Mouse (Mus musculus) intestine, embryonic 16.5 days (tissue): Measurements from ENCODE around the gene G6pc3. TPM values are rescaled to one million over a fixed set of nuclear protein-coding genes. Genes with fewer than 3 reads are reported as not detected.

Experiments used
- ATAC-seq: fragments of 200-750 bp; cut with Nextera tagmentation; 2 replicates; pipeline ENCODE4 v1.8.0; 2017; ENCODE audit warnings: moderate TSS enrichment, moderate library complexity
- H3K27ac ChIP-seq: fragments of 300-500 bp; sonication (generic); 2 replicates; pipeline ENCODE4 v1.5.1; 2014; ENCODE audit warnings: mild to moderate bottlenecking, low read length
- H3K27me3 ChIP-seq: fragments of 300-500 bp; sonication (generic); replicated peaks from 2 replicates; pipeline ENCODE4 v1.6.1; 2014; ENCODE audit warnings: low read length, control low read depth, mixed read lengths; ENCODE audit not compliant: control insufficient read depth, insufficient read depth
- H3K36me3 ChIP-seq: fragments of 300-500 bp; sonication (generic); 2 replicates; pipeline ENCODE4 v1.6.1; 2014; ENCODE audit warnings: low read length, control low read depth; ENCODE audit not compliant: control insufficient read depth, insufficient read depth
- H3K4me1 ChIP-seq: fragments of 300-500 bp; sonication (generic); 2 replicates; pipeline ENCODE4 v1.6.1; 2014; ENCODE audit warnings: low read length, control low read depth, mixed read lengths; ENCODE audit not compliant: control insufficient read depth, insufficient read depth
- H3K4me2 ChIP-seq: fragments of 300-500 bp; sonication (generic); 2 replicates; pipeline ENCODE4 v1.6.1; 2014; ENCODE audit warnings: low read depth, low read length, control low read depth
- H3K4me3 ChIP-seq: fragments of 300-500 bp; sonication (generic); 2 replicates; pipeline ENCODE4 v1.5.1; 2014; ENCODE audit warnings: mild to moderate bottlenecking, low read length
- H3K9ac ChIP-seq: fragments of 300-500 bp; sonication (generic); 2 replicates; pipeline ENCODE4 v1.6.1; 2014; ENCODE audit warnings: low read depth, low read length
- H3K9me3 ChIP-seq: fragments of 300-500 bp; sonication (generic); 2 replicates; pipeline ENCODE4 v1.6.1; 2016; ENCODE audit warnings: low read length, control low read depth; ENCODE audit not compliant: control insufficient read depth
- WGBS: fragments of 180-500 bp; shearing (Covaris S2); extraction: QIAGEN DNeasy Blood & Tissue Kit; methylation state at CpG from one replicate; pipeline ENCODE4 v1.1.7; 2014; 5-methylcytosine and 5-hydroxymethylcytosine counted together
- polyA plus RNA-seq: library from polyadenylated mRNA; unstranded; fragments of >200 nt; fragmentation: Nextera tagmentation; extraction: Ambion mirVana; gene quantifications from 2 replicates; pipeline ENCODE4 v1.2.1, GENCODE M21; 2015

Gene G6pc3
- polyA plus RNA-seq, 1 experiment from 2014 or later: 32.1 TPM

GRCm38 (mm10) chr11:102228191-102228545, 38.7 kb downstream of the G6pc3 start:
- no peaks in the 10 kb centered on the region for H3K9me3 ChIP-seq
- H3K9ac ChIP-seq: peak overlapping the region; percentile 88
- peak overlapping the region; percentile 83 for H3K4me2 ChIP-seq
- H3K4me3 ChIP-seq: peak overlapping the region; percentile 81
- WGBS: 26% methylated on average over 9 of the region's 9 CpGs
- no peaks in the 10 kb centered on the region for H3K27me3 ChIP-seq
- ATAC-seq: no peak
- H3K36me3 ChIP-seq: no peaks in the 10 kb centered on the region
- H3K4me1 ChIP-seq: peaks cover 44% of the 10 kb centered on the region
- peak overlapping the region; percentile 47; the same call in 1 of the 2 replicates for H3K27ac ChIP-seq

GRCm38 (mm10) chr11:102228646-102229268, 39.3 kb downstream of the G6pc3 start:
- peak overlapping the region; percentile 88 for H3K9ac ChIP-seq
- peak overlapping the region; percentile 81 for H3K4me3 ChIP-seq
- peaks cover 39% of the 10 kb centered on the region for H3K4me1 ChIP-seq
- H3K4me2 ChIP-seq: peak overlapping the region; percentile 83
- H3K36me3 ChIP-seq: no peaks in the 10 kb centered on the region
- no peaks in the 10 kb centered on the region for H3K27me3 ChIP-seq
- H3K9me3 ChIP-seq: no peaks in the 10 kb centered on the region
- H3K27ac ChIP-seq: peak overlapping the region; percentile 82
- ATAC-seq: no peak
- 11% methylated on average over 7 of the region's 7 CpGs for WGBS

DNA sequence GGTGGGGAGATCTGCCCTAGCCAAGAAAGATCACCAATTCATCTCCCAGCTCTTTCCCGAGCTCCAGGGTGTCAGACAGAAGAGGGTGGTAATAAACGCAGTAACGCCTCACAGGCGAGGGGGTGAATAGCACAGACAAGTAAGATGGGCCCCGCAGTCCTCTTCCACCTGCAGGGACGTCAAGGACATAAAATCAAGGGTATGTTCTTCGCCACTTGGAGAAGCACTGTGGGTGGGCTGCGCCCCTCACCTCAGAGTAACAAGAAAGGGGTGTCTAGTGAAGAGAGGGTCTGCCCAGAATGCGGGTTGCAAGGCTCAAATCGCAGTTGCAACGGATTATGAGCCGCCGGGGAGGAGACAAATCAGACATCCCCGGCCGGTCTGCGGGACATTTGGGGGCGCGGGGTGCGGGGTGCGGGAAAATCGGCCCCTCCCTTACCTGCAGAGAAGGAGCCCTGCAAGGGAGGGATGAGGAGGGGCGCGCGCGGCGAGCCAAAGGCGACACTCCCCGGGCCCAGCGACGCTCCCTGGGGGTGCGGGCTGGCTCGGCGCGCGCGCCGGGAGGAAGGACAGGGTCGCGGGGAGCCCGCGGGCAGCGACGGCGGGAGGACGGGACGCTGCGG, 40.0 kb downstream of the G6pc3 start:
- peak overlapping the region; percentile 83 for H3K4me2 ChIP-seq
- peak; percentile 58 for ATAC-seq
- under 1% methylated on average over 42 of the region's 47 CpGs for WGBS

DNA sequence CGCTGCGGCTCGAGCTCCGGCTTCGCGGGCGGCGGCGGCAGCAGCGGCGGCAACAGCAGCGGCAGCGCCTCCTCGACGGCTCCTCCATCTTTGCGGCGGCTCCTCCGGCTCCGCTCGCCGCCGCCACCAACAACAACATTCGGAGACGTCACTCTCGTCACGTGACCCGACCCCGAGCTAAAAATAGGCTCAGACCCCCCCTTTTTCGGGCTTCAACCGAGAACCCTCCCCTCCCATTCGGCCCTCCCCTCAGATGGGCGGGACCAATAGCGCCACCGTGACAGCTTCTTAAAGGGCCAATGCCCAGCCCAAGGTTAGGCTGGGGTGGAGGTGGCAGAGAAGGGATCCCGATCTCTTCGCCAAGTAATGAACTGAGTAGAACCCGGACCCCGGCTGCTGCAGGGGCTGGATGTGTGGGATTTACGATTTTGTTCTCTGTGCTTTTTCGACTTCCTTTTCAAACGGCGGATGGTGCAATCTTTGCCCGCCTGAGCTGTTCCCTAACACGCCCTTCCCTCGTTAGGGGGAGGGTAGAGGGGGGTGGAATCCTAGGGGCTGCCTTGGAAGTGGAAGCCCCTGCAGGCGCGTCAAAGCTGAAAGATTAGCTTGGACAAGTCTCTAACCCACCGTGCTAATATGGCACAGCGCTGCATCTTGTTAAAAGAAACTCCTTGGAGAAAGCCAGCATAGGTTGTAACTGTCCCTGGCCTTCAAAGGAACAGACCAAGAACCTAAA, 40.8 kb downstream of the G6pc3 start, which contains the start of gene Hdac5:
Hdac5 (minus strand) TSS at position 161 of the 736 bp plus-strand sequence.
- Histone ChIP-seq H3K27ac (peak within 1 kb of the TSS; percentile 82), H3K27me3 (no peaks in the 10 kb centered on the region), H3K9me3 (no peaks in the 10 kb centered on the region), H3K9ac (peak within 1 kb of the TSS; percentile 88), H3K36me3 (no peaks in the 10 kb centered on the region), H3K4me2 (peak within 1 kb of the TSS; percentile 83), H3K4me1 (peaks cover 27% of the 10 kb centered on the region), H3K4me3 (peak within 1 kb of the TSS; percentile 81)
- peak; percentile 88 for ATAC-seq
- under 1% methylated on average over 34 of the region's 49 CpGs for WGBS

More for the DNA sequence above, 40.0 kb downstream of the G6pc3 start:
- Histone ChIP-seq H3K9me3 (no peaks in the 10 kb centered on the region), H3K9ac (peak overlapping the region; percentile 88), H3K36me3 (no peaks in the 10 kb centered on the region), H3K4me1 (peaks cover 35% of the 10 kb centered on the region), H3K27me3 (no peaks in the 10 kb centered on the region), H3K4me3 (peak overlapping the region; percentile 81), H3K27ac (peak overlapping the region; percentile 82)

DNA sequence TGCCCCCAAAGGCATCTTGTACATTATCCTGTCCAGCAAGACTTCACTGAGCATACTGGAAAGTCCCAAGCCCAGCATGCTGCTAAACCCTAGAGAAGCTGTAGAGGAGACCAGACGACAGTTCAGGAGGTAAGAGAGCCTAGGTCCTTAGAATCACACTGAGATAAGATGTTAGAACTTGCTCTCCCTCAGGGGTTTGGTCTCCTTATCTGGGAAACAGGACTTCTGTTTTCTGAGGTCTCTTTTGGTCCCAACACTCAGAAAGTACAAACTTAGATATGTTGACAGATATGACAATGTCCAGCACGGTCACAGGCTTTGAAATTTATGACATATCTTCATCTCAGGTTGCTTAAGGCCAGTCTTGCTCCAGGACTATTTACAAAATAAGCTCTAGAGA, 46.6 kb downstream of the G6pc3 start:
- no peak for ATAC-seq
- H3K27ac ChIP-seq: no peak overlapping the region
- WGBS: 46% methylated on average over 2 of the region's 2 CpGs
- H3K36me3 ChIP-seq: no peaks in the 10 kb centered on the region
- no peak overlapping the region for H3K9ac ChIP-seq
- peaks cover 9% of the 10 kb centered on the region; the same call in 1 of the 2 replicates for H3K4me1 ChIP-seq
- H3K27me3 ChIP-seq: no peaks in the 10 kb centered on the region
- no peak overlapping the region for H3K4me3 ChIP-seq
- no peaks in the 10 kb centered on the region for H3K9me3 ChIP-seq
- no peak overlapping the region for H3K4me2 ChIP-seq

- WGBS: 82% methylated on average over 6 of the region's 6 CpGs
- no peaks in the 10 kb centered on the region for H3K36me3 ChIP-seq
Measured at GRCm38 (mm10) chr11:102240636-102241035, 51.2 kb downstream of the G6pc3 start.

DNA sequence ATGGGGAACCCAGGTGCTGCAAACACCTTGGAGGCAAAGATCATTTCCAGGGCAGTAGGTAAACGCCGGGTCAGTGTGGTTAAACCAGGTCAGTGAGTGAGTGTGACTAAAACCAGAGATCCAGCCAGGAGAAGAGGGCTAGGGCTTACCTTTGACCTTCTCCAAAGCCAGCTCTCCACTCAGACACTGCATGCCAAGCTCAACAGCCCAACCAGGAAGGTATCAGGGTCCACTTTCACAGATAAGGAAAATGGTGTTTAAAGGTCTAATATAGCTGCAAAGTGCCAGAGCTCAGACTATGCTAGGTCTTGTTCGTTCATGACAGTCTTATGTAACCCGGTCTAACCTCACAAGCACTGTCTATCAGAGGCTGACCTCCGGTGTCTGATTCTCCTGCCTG, 51.8 kb downstream of the G6pc3 start:
- ATAC-seq: peak; percentile 85
- no peak overlapping the region for H3K4me3 ChIP-seq
- no peak overlapping the region for H3K4me2 ChIP-seq
- peaks cover 20% of the 10 kb centered on the region for H3K4me1 ChIP-seq
- WGBS: 61% methylated on average over 5 of the region's 5 CpGs
- H3K9me3 ChIP-seq: 0 out of 2 replicates have a peak, but pooled peaks cover 2% of the 10 kb centered on the region
- no peaks in the 10 kb centered on the region for H3K36me3 ChIP-seq
- H3K27ac ChIP-seq: peak overlapping the region; percentile 24; the same call in 1 of the 2 replicates
- no peak overlapping the region for H3K9ac ChIP-seq
- no peaks in the 10 kb centered on the region for H3K27me3 ChIP-seq

More at GRCm38 (mm10) chr11:102240636-102241035, 51.2 kb downstream of the G6pc3 start:
- Histone ChIP-seq H3K4me1 (peaks cover 19% of the 10 kb centered on the region), H3K4me3 (no peak overlapping the region), H3K27me3 (no peaks in the 10 kb centered on the region), H3K4me2 (no peak overlapping the region), H3K9me3 (0 out of 2 replicates have a peak, but pooled peaks cover 2% of the 10 kb centered on the region), H3K9ac (no peak overlapping the region), H3K27ac (no peak overlapping the region)
- no peak for ATAC-seq

- Histone ChIP-seq H3K27me3 (no peaks in the 10 kb centered on the region), H3K9me3 (0 out of 2 replicates have a peak, but pooled peaks cover 2% of the 10 kb centered on the region), H3K9ac (no peak overlapping the region), H3K4me2 (no peak overlapping the region), H3K27ac (no peak overlapping the region), H3K36me3 (no peaks in the 10 kb centered on the region), H3K4me1 (peaks cover 18% of the 10 kb centered on the region), H3K4me3 (no peak overlapping the region)
- no peak for ATAC-seq
- 51% methylated on average over 5 of the region's 5 CpGs for WGBS
Measured at GRCm38 (mm10) chr11:102241874-102242273, 52.5 kb downstream of the G6pc3 start.
